Mouse (Mus musculus) fibroblast of lung, adult 2 months (primary cell): ENCODE results near the gene Uhrf1bp1.

ENCODE experiments used
- DNase-seq: peaks from one replicate; pipeline ENCODE4 v3.0.0-alpha.2; 2011; ENCODE audit warnings: low read depth

The Uhrf1bp1 gene

GRCm38 (mm10) chr17:27911371-27911770, 55.1 kb downstream of the Uhrf1bp1 start:
- DNase-seq, result no peak

GRCm38 (mm10) chr17:27914742-27915141, 58.5 kb downstream of the Uhrf1bp1 start:
- no peak for DNase-seq

GRCm38 (mm10) chr17:27916366-27916765, 60.1 kb downstream of the Uhrf1bp1 start:
- no peak for DNase-seq

- DNase-seq, result no peak
These were observed 64.4 kb downstream of the Uhrf1bp1 start for GRCm38 (mm10) chr17:27920676-27921075.

- no peak for DNase-seq
These were observed 66.0 kb downstream of the Uhrf1bp1 start for GRCm38 (mm10) chr17:27922174-27922712.

GRCm38 (mm10) chr17:27925054-27925453, 68.8 kb downstream of the Uhrf1bp1 start:
- DNase-seq, result no peak

- no peak for DNase-seq
These were observed 69.3 kb downstream of the Uhrf1bp1 start for GRCm38 (mm10) chr17:27925504-27925903.

- no peak for DNase-seq
These were observed 74.0 kb downstream of the Uhrf1bp1 start for GRCm38 (mm10) chr17:27930291-27930690.

- DNase-seq, result no peak
These were observed 75.6 kb downstream of the Uhrf1bp1 start for GRCm38 (mm10) chr17:27931826-27932225.

- no peak for DNase-seq
These were observed 78.1 kb downstream of the Uhrf1bp1 start for GRCm38 (mm10) chr17:27934136-27934910.

- no peak for DNase-seq
These were observed 78.8 kb downstream of the Uhrf1bp1 start for GRCm38 (mm10) chr17:27935091-27935490.

GRCm38 (mm10) chr17:27937054-27937615, 80.9 kb downstream of the Uhrf1bp1 start:
- DNase-seq, result no peak

GRCm38 (mm10) chr17:27938121-27938754, 82.0 kb downstream of the Uhrf1bp1 start:
- peak; percentile 24 for DNase-seq

GRCm38 (mm10) chr17:27939028-27939427, 82.8 kb downstream of the Uhrf1bp1 start:
- DNase-seq, result no peak

GRCm38 (mm10) chr17:27940352-27940751, 84.1 kb downstream of the Uhrf1bp1 start:
- DNase-seq, result no peak

GRCm38 (mm10) chr17:27941178-27941577, 84.9 kb downstream of the Uhrf1bp1 start:
- no peak for DNase-seq

GRCm38 (mm10) chr17:27941698-27942097, 85.5 kb downstream of the Uhrf1bp1 start:
- no peak for DNase-seq

- no peak for DNase-seq
These were observed 85.9 kb downstream of the Uhrf1bp1 start for GRCm38 (mm10) chr17:27942131-27942530.

- DNase-seq, result peak; percentile 64
These were observed 89.4 kb downstream of the Uhrf1bp1 start for GRCm38 (mm10) chr17:27945546-27946216.

- no peak for DNase-seq
These were observed 90.1 kb downstream of the Uhrf1bp1 start for GRCm38 (mm10) chr17:27946371-27946770.

- no peak for DNase-seq
These were observed 90.9 kb downstream of the Uhrf1bp1 start for GRCm38 (mm10) chr17:27947155-27947554.
